In the genomic region with DNA sequence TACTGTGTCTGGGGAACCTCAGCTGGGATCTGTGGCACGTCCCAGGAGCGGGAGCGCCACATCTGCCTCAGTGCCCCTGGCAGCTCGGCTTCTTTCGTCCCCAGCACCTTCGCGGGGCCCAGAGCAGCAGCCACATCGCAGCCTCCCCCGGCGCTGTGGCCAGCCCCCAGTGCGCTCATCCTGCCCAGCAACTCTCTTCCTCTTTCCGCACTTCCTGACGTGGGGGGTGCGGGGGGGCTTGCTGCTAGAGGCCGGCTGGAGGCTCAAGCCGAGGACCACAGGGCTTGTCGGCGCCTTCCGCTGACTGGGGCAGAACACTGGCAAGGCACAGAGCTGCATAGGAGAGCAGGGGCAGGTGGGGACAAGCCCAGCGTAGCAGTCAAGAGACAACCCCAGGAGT, we compare ENCODE assay signal across 1 mouse cellular context.
TF ChIP-seq lines count a peak whose summit lies in the region.

No protein-coding gene starts in this region.

TF ChIP-seq in MEL, 35 proteins besides CTCF, POLR2A, EP300 and RAD21:
- TF ChIP-seq MAZ (IDR thresholded peaks at IDR 0.05; ENCODE audit: low read depth, low read length) (peak; percentile 87), NELFE (IDR thresholded peaks at IDR 0.05; ENCODE audit: low read depth, low read length) (peak; percentile 41; the same call in 1 of the 2 replicates), E2F4 (IDR thresholded peaks at IDR 0.05; ENCODE audit: borderline replicate concordance, low read depth, low read length) (no peak), ETS1 (IDR thresholded peaks at IDR 0.05; ENCODE audit: low read depth, low read length) (peak; percentile 38; the same call in 1 of the 2 replicates), ZMIZ1 (IDR thresholded peaks at IDR 0.05; ENCODE audit: low read depth, low read length) (peak; percentile 41; the same call in 1 of the 2 replicates), ELF1 (IDR thresholded peaks at IDR 0.05; ENCODE audit: low read depth, low read length) (peak; percentile 77), NRF1 (IDR thresholded peaks at IDR 0.05; ENCODE audit: insufficient read depth, low read depth, low read length, poor library complexity, severe bottlenecking) (no peak), UBTF (IDR thresholded peaks at IDR 0.05; ENCODE audit: borderline replicate concordance, insufficient read depth, low read depth, low read length) (no peak), KAT2A (conservative IDR thresholded peaks at IDR 0.05; ENCODE audit: low read depth, low read length) (no peak), TCF12 (IDR thresholded peaks at IDR 0.05; ENCODE audit: low read depth, low read length) (0 out of 2 replicates have a peak, but pooled peaks have one; percentile 49), RCOR1 (IDR thresholded peaks at IDR 0.05; ENCODE audit: low read depth, low read length) (peak; percentile 54; the same call in 1 of the 2 replicates)
TF ChIP-seq in MEL: peak in this region for 7.
